Mouse (Mus musculus) spleen, adult 12 weeks (tissue): ENCODE data around the gene Lrrc17.
A peak's percentile ranks its signal among the peaks of the same experiment; 100 is the strongest.

Source experiments
- DNase-seq: peaks from one replicate; pipeline ENCODE4 v3.0.0; 2022; ENCODE audit warnings: low spot score

Gene Lrrc17

DNA sequence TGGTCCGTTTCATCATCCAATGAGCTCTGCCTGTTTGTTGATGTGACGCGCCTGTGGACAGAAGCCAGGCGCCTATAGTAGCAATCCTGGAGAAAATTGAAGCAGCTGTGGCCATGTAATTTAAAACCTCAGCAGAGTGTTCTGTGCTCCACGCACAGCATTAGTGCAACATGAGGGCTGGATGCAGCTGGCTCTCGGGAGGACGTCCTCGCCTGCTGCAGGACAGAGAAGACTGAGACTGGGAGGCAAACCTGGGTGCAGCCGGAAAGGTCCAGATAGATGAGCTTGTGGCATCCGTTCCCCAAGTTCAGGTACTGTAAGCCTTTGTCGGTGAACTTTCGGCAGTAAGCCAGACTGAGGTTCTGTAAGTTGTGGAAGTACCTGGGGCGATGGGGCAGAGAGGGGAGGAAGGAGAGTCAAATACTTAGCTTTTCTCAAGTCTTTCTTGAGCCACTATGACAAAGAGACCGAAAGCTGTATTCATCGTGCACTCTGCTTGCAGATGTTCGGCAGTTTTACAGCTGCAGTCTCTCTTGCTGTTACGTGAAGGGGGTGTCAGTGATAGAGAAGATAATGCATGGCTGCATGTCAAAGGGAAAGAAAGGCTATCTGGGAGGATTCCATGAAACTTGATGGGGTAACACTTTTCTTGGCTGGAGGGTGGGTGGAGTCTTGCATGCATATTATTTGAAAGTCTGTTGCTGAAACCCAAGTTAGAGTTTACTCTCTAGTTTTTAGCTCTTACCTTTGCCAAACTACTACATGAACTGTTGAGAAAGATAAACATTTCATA lies at the start of gene Lrrc17:
Gene Lrrc17 (plus strand): TSS at position 151 of the 793 bp plus-strand sequence.
- DNase-seq = no peak

DNA sequence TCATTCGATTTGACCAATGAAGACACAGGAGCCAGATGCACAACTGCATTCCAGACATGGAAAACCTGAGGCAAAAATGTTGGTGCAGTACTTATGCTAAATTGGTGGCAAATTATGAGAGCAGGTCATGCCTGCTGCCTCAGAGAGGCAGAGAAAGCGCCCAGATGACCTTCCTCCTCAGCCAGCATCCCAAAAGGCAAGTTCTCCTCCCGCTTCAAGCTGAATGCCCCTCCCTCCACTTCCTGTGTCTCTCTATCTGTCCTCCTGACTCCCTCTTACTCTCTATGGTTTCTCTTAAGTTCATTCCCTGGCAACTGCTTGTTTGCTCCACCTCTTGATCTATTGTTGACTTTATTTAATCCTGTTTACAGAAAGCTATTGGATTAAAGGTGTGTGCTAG lies 48.6 kb upstream of the Lrrc17 start:
- DNase-seq = no peak

DNA sequence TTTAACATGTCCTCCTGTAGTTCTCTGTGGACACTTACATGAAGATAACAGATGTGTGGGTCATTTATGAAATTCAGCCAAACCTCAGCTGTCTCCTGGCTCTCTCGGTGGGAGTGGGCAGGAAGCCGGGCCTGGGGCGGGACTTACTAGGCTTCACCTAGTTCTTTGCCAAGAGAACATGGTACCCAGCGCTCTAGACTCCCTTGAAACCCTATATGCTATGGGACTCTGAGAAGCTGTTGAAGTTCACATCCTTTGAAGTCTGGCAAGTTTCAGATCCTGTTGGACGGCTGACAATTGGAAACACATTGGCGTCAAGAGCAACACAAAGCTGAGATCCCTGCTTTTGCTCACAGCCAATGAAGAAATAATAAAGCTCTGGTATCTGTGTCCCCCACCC lies 47.0 kb upstream of the Lrrc17 start:
- DNase-seq = no peak

DNA sequence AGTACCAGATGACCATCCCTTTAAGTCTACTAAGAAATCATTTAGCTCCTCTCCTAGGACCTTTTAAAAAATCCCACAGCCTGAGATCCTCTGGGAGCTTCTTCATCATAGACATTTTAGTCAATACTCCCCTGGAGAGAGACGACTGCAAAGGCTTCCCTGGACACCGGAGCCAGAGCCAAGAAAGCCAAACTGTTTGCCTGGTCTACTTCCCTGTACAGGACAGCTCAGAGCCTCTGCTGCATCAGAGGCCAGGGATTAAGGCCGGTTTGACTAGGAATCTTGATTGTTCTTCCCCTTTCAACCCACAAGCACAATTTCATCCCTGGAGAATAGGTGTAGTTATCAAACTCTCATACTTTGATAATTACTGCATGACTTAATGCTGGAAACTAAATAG lies 46.5 kb upstream of the Lrrc17 start:
- no peak for DNase-seq

DNA sequence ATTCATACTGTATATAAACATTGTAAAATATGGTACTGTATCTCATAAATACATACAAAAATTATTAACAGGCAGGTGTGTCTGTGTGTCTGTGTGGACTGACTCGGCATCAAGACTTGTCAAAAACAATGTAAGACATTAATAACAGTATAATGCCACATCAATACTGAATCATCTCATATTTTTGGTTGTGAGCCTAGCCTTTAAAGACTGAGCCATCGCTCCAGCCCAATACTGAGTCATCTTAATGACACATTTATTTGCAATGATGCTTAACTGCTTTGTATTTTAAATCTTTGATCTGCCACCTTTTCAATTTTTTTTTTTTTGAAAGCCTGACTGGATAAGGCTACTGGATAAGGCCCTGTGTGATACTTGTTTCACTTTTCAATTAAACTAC lies 44.9 kb upstream of the Lrrc17 start:
- no peak for DNase-seq

DNA sequence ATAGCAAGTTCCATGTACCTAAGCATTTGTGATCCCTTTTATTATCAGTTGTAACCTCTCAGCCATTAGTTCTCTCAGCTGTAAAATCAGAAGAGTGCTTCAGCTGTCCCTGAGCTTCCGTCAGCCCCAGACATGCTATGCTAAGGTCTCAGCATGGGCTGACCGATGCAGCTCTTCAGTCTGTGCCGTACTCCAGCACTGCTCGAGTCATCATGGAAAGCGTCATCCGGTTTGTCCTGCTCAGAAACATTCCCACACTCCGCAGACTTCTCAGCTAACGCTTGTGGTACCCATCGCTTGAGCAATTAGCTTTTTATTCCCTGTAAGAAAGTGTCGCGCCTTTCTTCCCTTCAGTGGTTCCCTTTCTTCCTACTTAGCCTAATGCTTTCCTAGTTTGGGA lies 44.4 kb upstream of the Lrrc17 start:
- DNase-seq = no peak

DNA sequence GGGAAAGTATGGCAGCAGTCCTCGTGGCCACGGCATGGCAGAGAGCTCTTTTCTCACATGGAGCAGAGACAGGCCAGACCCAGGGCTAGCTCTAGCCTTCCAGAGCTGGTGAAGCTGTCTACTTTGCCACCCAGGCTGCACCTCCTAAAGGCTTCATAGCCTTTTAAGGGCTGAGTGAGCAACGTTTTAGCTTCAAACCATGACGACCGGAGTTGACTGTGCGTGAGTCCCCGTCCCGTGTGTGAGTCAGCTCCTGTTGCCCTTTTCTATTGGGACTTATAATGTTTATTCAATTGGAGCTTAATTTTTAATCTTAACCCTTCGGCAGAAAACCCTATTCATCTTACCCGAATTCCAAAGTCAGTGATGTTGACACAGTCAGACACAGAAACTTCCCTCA lies 43.2 kb upstream of the Lrrc17 start:
- no peak for DNase-seq

DNA sequence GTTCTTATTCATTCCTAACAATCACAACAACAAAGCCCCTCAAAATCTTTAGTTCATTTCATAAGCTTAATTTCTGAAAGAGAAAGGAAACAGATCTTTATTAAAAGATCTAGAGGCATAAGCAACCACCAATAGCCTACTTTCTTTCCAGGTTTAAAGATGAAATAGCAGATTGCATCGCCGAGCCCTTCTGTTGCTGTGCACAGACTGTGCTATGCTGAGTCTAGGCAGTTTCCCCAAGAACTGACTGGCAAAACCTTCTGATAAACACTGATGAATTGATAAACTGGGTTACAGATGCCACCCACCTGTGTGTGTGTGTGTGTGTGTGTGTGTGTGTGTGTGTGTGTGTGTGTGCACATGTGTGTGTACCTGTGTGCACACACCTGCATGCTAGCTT lies 42.4 kb upstream of the Lrrc17 start:
- no peak for DNase-seq

DNA sequence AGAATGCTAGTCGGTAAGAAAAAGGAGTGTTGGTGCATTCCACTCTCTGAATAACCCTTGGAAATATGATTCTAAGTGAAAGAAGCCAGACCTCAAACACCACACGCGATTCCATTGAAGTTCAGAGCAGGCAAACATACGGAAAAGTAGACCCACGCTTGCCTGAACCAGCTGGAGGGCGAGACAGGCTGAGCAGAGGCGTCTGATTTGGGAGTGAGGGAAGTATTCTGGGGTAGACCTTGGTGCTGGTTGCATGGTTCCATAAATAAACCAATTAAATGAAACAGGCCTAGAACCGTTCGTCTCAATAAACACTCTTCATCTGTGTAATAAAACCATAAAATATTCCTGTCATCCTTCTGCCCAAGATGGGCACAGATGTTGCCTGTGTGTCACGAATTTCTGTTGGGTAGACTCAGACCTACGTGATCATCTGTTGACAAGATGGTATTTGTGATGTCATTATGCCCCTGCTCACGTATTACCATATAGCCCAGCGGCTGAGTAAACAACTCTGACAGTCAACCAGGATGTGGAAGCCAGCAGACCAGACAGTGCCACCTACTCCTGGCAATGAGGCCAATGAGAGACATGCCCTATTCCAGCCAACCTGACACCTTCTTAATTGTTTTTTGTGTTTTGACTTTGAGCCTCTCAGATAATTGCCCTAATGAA lies 40.3 kb upstream of the Lrrc17 start:
- DNase-seq = no peak

DNA sequence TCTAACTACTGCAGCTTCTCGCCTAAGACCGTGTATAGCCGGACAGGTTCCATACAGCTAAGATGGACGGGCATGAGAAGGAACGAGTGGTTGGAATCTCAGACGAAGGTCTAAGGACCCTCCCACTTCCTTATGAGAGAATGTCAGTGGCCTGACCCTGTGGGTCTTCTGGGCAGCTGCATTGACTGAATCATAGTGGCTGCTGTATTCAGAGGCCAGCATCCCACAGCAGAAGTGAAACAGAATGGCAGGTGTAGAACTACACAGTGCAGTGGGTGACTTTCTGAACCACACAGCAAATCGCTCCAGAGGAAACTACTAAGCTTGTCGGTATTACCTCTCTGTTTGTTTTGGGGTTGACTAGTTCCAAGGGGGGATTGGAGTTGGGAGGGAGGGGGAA lies 38.2 kb upstream of the Lrrc17 start:
- DNase-seq = no peak

DNA sequence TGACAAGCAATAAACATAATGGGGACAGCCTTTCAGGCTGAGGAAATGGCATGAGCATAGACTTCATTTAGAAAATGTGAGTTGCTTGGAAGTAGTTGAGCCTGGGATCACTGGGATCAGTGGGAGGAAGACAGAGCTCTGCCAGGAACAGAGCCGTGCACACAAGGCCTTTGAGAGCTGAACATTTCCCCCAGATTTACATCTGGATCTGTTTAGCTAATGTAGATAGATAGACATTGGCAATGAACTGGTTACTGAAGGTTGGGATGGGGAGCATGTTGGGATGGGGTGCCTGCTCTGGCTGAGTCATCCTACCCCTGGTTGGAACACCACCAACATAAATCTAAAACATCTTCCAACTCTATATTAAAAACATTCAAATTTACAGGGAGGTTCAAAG lies 36.5 kb upstream of the Lrrc17 start:
- DNase-seq = no peak

DNA sequence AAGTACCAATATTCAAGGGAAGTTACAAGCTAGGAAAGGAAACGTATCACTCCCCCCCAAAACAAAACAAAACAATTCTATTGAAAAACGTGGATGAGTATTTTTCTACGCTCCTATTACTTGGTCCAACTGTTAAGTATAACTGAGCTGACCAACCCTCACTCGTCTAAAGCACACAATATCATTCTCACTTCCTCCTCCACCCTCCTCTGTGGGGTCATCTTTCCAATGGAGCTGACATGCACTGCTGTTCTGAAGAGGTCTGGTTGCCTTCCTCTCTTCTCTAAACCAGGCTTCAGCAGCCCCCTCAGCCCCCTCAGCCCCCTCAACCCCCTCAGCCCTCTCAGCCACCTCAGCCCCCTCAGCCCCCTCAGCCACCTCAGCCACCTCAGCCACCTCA lies 33.6 kb upstream of the Lrrc17 start:
- no peak for DNase-seq

DNA sequence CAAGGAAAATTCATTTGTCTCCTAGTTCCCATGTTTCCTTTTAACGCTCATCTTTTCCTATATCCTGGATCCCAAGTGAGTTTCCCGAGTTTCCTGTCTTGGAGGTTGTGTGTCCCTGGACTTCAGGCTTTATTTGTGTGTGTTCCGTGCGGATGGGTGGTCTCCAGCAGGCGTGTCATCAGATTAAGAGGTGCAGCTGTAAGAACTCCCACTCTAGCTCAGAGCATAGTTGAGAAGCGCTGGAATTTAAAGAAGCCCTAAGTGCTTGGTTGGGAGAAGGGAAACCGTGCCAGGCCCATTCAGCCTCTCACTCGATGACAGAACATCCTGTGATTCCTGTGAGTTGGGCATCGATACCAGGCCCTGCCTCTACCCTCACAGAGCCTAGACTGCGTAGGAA lies 30.0 kb upstream of the Lrrc17 start:
- no peak for DNase-seq

DNA sequence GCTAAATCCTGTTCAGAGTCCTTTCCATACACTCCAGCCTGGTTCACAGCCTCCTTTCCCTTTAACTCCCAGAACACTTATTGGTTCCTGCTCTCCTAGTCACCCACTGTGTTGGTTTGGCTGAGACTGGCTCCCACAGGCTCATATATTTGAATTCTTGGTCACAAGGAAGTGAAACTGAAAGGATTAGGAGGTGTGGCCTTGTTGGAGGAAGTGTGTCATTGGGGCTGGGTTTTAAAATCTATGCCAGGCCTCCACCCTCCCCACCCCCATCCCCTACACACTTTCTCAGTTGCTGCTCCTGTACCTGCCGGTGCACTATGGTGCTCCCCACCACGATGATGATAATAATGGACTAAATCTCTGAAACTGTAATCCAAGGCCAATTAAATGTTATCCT lies 25.8 kb upstream of the Lrrc17 start:
- DNase-seq = peak; percentile 5

DNA sequence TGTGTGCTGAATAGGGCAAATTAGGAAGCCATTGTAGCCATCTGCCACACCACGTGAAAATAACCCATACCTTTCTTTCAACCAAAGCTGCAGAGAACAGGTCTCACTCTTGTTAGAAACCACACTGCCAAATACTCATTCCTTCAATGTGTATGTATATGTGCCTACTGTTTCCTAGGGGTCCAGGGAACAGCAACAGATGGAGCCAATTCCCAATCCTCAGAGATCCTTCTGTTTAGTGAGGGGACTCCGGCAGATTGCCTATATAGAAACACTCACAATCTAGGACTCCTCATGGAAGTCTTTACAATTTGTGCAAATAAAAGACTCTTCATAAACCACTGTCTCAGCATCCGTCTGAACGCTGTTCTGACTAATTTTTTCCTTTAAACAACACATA lies 25.2 kb upstream of the Lrrc17 start:
- no peak for DNase-seq

DNA sequence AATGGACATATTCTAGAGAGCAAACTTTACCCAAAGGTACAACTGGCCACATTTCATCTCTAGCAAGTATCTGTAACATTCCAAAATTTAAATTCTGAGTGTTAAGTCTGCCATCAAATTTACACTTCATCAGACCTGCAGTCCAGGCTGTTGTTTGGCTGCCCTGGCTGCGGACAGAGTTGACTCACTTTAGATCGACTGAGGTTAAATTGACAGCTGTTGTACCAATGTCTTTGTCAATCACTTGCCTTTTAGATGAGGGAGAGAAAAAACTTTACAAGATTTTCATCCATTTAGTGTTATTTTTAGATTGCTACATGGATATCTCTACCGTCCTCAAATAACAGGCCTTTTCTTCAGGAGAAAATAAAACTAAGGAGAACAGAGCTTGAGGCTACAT lies 24.2 kb upstream of the Lrrc17 start:
- DNase-seq = no peak

DNA sequence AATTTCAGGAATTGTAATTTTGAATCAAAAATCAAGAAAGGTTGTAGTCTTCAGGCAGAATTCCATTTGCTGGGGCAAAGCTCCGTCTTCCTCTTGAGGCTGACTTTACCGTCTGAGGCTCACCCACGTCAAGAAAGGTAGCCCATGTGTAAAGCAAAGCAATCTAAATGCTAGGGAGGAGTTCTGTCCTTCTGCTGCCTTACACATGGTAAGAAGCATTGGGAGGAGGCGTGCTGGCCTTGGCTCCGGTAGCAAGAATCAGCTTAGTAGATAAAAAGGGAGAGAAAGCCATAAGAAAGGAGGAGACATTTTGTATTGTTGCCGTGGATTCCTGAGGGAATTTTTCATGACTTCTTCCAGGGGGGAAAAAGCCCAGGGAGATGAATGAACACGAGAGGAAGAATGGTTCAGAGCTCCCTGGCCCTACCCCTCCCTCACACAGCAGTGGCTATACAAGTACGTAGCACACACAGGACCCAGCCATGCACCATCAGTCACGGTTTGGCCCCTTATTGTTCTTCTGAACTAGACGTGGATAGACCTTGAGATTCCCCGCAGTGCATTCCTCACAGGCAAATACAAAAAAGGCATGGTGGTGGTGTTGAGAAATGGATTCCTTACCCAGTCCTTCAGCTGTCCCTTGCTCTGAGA lies 16.4 kb upstream of the Lrrc17 start:
- no peak for DNase-seq

DNA sequence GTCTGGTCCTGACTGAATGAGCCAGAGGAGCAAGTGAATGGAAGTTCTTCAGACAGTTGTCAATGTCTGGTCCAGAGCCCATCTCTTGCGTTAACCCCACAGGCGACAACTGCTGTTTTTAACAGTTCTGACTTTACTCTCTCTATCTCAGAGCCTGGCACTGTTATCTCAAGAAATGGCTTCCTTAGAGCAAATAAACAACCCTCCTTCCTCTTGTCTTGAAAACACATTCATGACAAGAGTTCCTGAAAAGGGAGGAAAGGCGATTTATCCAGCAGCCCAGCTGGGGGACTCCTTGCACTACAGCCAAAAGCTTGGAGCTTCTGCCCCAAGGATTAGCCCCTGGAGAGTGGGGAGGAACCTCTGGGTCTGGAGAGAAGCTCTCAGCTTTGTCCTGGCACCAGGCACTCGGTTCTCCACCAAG lies 15.9 kb upstream of the Lrrc17 start:
- no peak for DNase-seq

DNA sequence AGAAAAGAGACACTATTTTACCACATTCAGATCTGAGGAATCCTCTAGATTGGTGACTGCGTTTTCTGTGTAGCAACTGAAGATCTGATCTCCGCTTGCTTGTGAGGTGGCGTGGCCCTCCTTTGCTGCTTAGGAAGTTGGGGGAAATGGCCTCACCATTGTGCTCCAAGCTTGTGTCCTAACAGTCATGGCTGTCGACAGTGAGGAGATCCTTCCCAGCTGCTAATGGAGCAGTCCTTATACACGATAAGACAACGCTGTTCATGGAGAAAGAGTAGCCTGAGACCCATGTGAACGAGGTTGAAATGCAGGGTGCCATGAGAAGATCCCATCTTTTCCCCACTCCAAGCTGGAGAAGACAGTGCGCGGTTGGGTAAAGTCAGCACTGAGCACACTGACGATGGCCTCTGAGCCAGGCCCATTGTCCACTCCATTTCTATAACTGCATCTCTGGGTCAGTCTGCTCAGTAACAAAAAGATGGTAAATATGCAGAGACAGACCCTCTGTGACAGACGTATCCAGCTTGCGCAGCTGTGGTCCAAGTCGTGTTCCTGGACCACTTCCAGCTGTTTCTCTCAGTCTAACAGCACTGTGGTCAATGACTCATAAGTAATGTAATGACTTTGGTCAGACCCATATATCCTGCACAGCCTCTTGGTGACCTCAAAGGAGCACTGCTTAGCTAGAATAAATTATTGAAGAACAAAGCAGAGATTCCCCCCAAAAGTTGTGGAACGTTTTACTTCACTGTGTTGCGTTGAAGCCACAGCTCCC lies 15.1 kb upstream of the Lrrc17 start:
- no peak for DNase-seq

DNA sequence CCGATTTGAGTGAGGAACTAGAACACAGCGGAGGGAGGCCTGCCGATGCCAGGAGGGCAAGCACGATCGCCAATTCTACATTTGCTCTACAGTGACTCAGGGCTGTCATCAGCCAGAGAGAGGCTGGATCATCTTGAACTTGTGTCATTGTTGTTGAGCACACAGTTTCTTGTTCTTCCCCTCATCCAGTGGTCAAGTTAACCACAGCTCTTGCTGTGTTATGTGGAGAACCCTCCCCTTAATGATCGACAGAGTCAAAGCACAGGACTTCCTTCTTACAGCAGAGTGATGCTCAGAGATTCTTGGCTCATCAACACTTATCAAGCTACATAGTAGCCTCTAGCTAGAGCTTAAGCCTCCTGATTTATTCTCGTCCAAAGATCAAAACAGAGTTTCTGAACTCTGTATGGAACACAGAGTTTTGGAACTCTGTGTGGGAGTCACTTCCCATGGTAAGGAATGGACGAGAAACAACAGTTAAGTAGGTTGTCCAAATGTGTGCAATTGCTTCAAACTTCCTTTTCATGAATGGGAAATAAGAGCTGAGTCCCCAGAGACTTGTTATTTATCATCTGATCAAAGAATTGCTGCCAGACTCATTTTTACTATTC lies 14.1 kb upstream of the Lrrc17 start:
- DNase-seq = no peak

DNA sequence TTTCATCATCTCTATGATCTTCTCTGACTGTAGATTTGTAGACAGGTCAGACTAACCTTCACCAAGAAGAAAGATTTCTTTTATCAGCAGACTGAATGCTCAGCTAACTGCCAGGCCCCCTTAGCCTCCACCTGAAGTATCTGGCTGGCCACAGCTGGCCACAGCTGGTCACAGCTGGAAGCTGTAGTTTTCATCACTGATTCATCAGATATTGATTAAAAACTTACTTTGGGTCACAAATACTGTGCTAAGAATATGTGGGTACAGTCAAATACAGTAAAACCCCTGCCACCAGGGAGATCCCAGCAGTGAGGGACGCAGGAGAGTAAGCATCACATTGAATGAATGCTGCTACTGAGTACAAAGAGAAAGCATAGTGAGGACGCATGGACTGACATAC lies 11.2 kb upstream of the Lrrc17 start:
- no peak for DNase-seq

DNA sequence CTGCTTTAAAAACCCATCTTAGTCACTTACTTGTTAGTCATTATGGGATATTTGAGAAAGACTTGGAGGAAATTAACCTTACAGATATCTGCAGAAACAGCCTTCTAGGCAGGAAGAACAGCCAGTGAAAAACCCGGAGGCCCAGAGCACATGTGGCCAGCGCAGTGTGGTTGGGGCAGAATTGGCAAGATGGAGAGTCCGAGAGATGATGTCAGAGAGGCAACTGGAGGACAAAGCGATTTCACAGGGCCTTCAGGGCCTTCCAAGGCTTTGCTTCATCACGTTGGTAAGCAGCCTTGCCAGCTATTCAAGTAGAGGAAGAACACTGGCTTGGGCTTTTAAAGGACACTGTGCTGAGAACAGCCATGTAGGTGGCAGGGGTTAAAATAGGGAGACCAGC lies 10.4 kb upstream of the Lrrc17 start:
- DNase-seq = no peak
